Mouse (Mus musculus) ES-Bruce4 (cell line): ENCODE measurements around the gene Supt4a. TPM values are rescaled to one million over a fixed set of nuclear protein-coding genes. Genes with fewer than 3 reads are reported as not detected.

Experiments used
- H3K27ac ChIP-seq: 2 replicates; pipeline ENCODE4 v1.5.1; 2012; ENCODE audit warnings: low read length, inconsistent platforms; ENCODE audit not compliant: insufficient read depth
- H3K27me3 ChIP-seq: 2 replicates; pipeline ENCODE4 v1.6.1; 2012; ENCODE audit warnings: mild to moderate bottlenecking, low read length, inconsistent platforms; ENCODE audit not compliant: control insufficient read depth, poor library complexity, insufficient read depth, severe bottlenecking
- H3K36me3 ChIP-seq: 2 replicates; pipeline ENCODE4 v1.6.1; 2012; ENCODE audit warnings: inconsistent platforms, mild to moderate bottlenecking, low read length, moderate library complexity; ENCODE audit not compliant: control insufficient read depth, poor library complexity, insufficient read depth, severe bottlenecking
- H3K4me1 ChIP-seq: one replicate; pipeline ENCODE4 v1.8.1; 2011; ENCODE audit warnings: low read length; ENCODE audit not compliant: control insufficient read depth, insufficient read depth
- H3K4me3 ChIP-seq: 2 replicates; pipeline ENCODE4 v1.5.1; 2011; ENCODE audit warnings: low read depth, mild to moderate bottlenecking, low read length
- H3K9ac ChIP-seq: 2 replicates; pipeline ENCODE4 v1.6.1; 2012; ENCODE audit warnings: low read depth, mild to moderate bottlenecking, inconsistent platforms; ENCODE audit not compliant: poor library complexity, severe bottlenecking
- H3K9me3 ChIP-seq: replicated peaks from 2 replicates; pipeline ENCODE4 v1.6.1; 2012; ENCODE audit warnings: mild to moderate bottlenecking, low read length, inconsistent platforms; ENCODE audit not compliant: control insufficient read depth, poor library complexity, insufficient read depth, severe bottlenecking
- CTCF ChIP-seq: IDR thresholded peaks from one replicate; pipeline ENCODE4 v1.8.1; 2011; ENCODE audit warnings: low read depth, low read length
- EP300 ChIP-seq: IDR thresholded peaks from 2 replicates; pipeline ENCODE4 v1.6.1; 2011; ENCODE audit warnings: low read depth, low read length; ENCODE audit not compliant: insufficient read depth
- POLR2A ChIP-seq: IDR thresholded peaks from one replicate; pipeline ENCODE4 v1.8.1; 2011; ENCODE audit warnings: low read length; ENCODE audit not compliant: insufficient read depth
- polyA plus RNA-seq: library from polyadenylated mRNA; stranded (reverse); fragments of >200 nt; gene quantifications from 2 replicates; pipeline ENCODE4 v1.2.4, GENCODE M21; 2011; ENCODE audit warnings: low read depth; ENCODE audit not compliant: missing spikeins, insufficient read depth, insufficient read length

The Supt4a gene
- polyA plus RNA-seq, 1 experiment = 83.6 TPM

- Histone ChIP-seq H3K9ac (no peak overlapping the region), H3K9me3 (no peaks in the 10 kb centered on the region), H3K27me3 (no peaks in the 10 kb centered on the region), H3K4me3 (no peak overlapping the region), H3K36me3 (no peaks in the 10 kb centered on the region), H3K27ac (no peak overlapping the region), H3K4me1 (peaks cover 4% of the 10 kb centered on the region)
- TF ChIP-seq CTCF (no peak), POLR2A (no peak), EP300 (no peak)
Observed at GRCm38 (mm10) chr11:87708979-87709378, 28.4 kb upstream of the Supt4a start.

GRCm38 (mm10) chr11:87709513-87710261, 27.7 kb upstream of the Supt4a start:
- H3K27me3 ChIP-seq = no peaks in the 10 kb centered on the region
- H3K4me1 ChIP-seq = peaks cover 4% of the 10 kb centered on the region
- H3K9ac ChIP-seq = 0 out of 2 replicates have a peak overlapping the region, but pooled peaks have one; percentile 9
- H3K9me3 ChIP-seq = no peaks in the 10 kb centered on the region
- H3K36me3 ChIP-seq = no peaks in the 10 kb centered on the region
- peak overlapping the region; percentile 10; the same call in 1 of the 2 replicates for H3K27ac ChIP-seq
- 0 out of 2 replicates have a peak, but pooled peaks have one; percentile 55 for TF ChIP-seq EP300
- no peak for TF ChIP-seq POLR2A
- TF ChIP-seq CTCF = no peak
- H3K4me3 ChIP-seq = peak overlapping the region; percentile 49

- no peaks in the 10 kb centered on the region for H3K9me3 ChIP-seq
- no peaks in the 10 kb centered on the region for H3K27me3 ChIP-seq
- TF ChIP-seq POLR2A = no peak
- TF ChIP-seq EP300 = no peak
- no peak for TF ChIP-seq CTCF
- peaks cover 4% of the 10 kb centered on the region for H3K4me1 ChIP-seq
- H3K4me3 ChIP-seq = no peak overlapping the region
- H3K27ac ChIP-seq = no peak overlapping the region
- no peaks in the 10 kb centered on the region for H3K36me3 ChIP-seq
- no peak overlapping the region for H3K9ac ChIP-seq
Observed at GRCm38 (mm10) chr11:87710262-87710615, 27.1 kb upstream of the Supt4a start.

GRCm38 (mm10) chr11:87712188-87712587, 25.2 kb upstream of the Supt4a start:
- no peaks in the 10 kb centered on the region for H3K36me3 ChIP-seq
- no peaks in the 10 kb centered on the region for H3K9me3 ChIP-seq
- no peak overlapping the region for H3K27ac ChIP-seq
- no peaks in the 10 kb centered on the region for H3K27me3 ChIP-seq
- TF ChIP-seq POLR2A (no peak), CTCF (no peak), EP300 (no peak)
- peaks cover 4% of the 10 kb centered on the region for H3K4me1 ChIP-seq
- H3K4me3 ChIP-seq = no peak overlapping the region
- no peak overlapping the region for H3K9ac ChIP-seq

GRCm38 (mm10) chr11:87715999-87716398, 21.4 kb upstream of the Supt4a start:
- Histone ChIP-seq H3K27me3 (no peaks in the 10 kb centered on the region), H3K9ac (no peak overlapping the region), H3K4me1 (no peaks in the 10 kb centered on the region), H3K36me3 (no peaks in the 10 kb centered on the region), H3K9me3 (no peaks in the 10 kb centered on the region), H3K4me3 (no peak overlapping the region), H3K27ac (no peak overlapping the region)
- TF ChIP-seq EP300 (no peak), CTCF (peak; percentile 25), POLR2A (no peak)

GRCm38 (mm10) chr11:87719526-87719925, 17.8 kb upstream of the Supt4a start:
- H3K27ac ChIP-seq = no peak overlapping the region
- no peaks in the 10 kb centered on the region for H3K4me1 ChIP-seq
- TF ChIP-seq CTCF (no peak), POLR2A (no peak), EP300 (no peak)
- no peaks in the 10 kb centered on the region for H3K27me3 ChIP-seq
- no peak overlapping the region for H3K9ac ChIP-seq
- no peaks in the 10 kb centered on the region for H3K36me3 ChIP-seq
- no peaks in the 10 kb centered on the region for H3K9me3 ChIP-seq
- no peak overlapping the region for H3K4me3 ChIP-seq
